Mouse (Mus musculus) gastrocnemius, postnatal 14 days (tissue): ENCODE measurements around the gene Gramd4. TPM values are rescaled to one million over a fixed set of nuclear protein-coding genes. Genes with fewer than 3 reads are reported as not detected.
"Not testable (repeated sequence)": the region's sequence is repeated elsewhere in the genome, so short reads cannot be mapped to it uniquely, and the experiment has no call there.

Source experiments
- DNase-seq: peaks from one replicate; pipeline ENCODE4 v3.0.0; 2021; ENCODE audit warnings: mixed read lengths
- intact Hi-C: fragments of 180-260 bp; cut with DNase I; formaldehyde crosslinking; loops from one replicate; pipeline ENCODE4 v1.15.1; 2025; ENCODE audit warnings: low total_unique reads
- total RNA-seq, 2 experiments: library from RNA; stranded (reverse); gene quantifications; 2 replicates each; pipeline ENCODE4 v1.2.3; 2021

Gramd4 gene
- total RNA-seq, 2 experiments from 2014 or later = 7.2 to 8.2 TPM

DNA sequence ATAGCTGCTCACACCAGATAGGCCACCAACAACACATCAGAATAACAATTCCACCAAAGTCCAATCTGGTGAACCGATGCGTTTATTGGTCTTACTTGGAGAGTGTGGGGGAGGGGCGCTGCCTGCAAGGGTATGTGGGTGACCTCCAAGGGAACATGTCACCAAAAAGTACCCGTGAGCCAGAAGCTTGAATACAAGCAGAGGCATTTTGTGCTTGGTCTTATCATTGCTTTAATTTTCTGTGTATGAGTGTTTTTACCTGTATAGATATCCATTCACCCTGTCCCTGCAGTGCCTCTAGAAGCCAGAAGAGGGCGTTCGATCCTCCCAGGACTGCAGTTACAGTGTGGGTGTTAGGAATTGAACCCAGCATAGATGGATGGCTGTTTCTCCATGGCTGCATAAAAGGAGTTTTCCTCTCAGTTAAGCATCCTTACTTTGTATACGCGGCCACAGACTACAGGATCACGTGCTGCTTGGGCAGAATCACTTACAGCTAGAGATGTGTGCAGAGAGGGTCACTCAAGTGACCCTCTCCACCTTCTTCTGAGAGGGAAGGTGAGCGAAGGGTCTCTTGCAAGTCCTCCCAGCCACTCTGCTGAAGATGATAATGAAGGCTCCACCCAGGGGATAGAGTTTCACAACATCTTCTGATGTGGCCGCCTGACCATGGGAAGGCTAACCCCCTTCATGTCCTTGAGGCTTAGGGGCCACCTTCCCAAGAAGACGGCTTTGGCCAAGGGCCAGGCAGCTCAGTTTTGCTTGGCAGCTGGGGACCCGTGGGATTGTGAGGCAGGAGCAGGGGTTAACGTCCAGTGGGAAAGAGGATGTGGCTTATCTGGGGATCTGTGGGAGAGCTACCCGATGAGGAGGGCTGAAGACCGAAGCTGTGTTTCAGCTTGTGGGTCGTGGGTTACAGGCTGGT is 28.1 kb downstream of the Gramd4 start:
- intact Hi-C loops = no loop called here
- peak; percentile 48 for DNase-seq

- DNase-seq = peak; percentile 47
- intact Hi-C loops = no loop called here
Observed at GRCm38 (mm10) chr15:86086291-86086706, 28.8 kb downstream of the Gramd4 start.

DNA sequence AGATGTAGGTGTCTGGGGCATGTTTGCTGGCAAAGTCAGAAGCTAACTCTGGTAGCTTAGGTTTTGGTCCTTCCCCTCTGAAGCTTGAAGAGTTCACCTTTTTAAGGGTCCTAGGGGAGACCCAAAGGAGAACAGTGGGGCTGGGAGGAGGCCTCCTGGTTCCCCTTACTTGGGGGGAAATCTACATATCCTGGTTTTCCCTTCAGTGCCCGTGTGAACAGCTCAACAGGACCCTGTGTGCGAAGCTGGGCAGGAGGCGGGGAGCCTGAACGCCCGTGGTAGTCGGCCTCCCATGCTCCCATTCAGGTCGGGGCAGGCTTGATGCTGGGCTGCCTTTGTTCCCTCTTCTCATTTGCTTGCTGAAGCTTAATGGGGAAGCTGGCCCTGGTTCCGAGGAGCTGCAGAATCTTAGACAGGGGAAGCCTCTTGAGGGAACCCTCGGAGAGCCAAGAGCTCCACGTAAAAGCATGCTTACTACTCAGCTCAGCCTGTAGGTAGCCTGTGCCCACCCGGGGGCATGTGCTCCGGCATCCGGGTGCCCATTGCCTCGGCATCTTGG is 30.2 kb downstream of the Gramd4 start:
- DNase-seq = no peak
- intact Hi-C loops = no loop called here

- intact Hi-C loops = no loop called here
- no peak for DNase-seq
Observed at GRCm38 (mm10) chr15:86088266-86088790, 30.8 kb downstream of the Gramd4 start.

- no peak for DNase-seq
- intact Hi-C loops = no loop called here
Observed at GRCm38 (mm10) chr15:86089091-86089744, 31.7 kb downstream of the Gramd4 start.

GRCm38 (mm10) chr15:86089991-86090529 is 32.6 kb downstream of the Gramd4 start:
- intact Hi-C loops = no loop called here
- peak; percentile 81 for DNase-seq

- DNase-seq = no peak
- intact Hi-C loops = no loop called here
Observed at GRCm38 (mm10) chr15:86090578-86090977, 33.1 kb downstream of the Gramd4 start.

DNA sequence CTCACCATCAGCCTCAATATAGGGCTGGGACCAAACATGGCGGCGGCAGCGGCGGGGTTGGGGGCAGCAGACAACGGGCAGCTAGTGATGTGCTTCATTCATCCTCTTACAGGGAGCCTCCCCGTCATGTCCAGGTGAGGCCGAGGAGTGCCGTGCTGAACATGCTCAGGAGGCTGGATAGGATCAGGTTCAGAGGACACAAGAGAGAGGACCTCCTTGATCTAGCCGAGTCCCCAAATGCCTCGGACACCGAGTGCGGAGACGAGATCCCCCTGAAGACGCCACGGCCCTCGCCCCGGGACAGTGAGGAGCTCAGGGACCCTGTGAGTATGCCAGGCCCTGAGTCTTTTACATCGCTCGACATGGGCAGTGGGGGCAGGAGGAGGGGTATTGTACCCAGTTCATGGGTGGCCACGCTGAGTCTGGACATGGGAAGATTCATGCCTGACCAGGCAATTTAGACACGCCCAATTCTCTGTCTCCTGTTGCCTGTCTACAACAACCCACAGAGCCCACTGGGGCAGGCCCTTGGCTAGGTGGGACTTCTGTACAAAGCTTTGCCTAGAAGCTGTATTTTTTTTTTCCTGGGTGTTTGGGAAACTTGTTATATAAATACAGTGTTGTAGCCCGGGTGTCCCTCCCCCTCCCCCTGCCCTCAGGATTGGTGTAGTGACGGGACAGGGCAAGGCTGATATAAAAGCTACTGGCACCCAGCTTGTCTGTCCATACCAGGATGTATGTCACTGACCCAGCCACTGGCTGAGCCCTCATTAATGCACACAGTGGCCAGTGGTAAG is 33.9 kb downstream of the Gramd4 start:
- intact Hi-C loops = no loop called here
- DNase-seq = no peak

DNA sequence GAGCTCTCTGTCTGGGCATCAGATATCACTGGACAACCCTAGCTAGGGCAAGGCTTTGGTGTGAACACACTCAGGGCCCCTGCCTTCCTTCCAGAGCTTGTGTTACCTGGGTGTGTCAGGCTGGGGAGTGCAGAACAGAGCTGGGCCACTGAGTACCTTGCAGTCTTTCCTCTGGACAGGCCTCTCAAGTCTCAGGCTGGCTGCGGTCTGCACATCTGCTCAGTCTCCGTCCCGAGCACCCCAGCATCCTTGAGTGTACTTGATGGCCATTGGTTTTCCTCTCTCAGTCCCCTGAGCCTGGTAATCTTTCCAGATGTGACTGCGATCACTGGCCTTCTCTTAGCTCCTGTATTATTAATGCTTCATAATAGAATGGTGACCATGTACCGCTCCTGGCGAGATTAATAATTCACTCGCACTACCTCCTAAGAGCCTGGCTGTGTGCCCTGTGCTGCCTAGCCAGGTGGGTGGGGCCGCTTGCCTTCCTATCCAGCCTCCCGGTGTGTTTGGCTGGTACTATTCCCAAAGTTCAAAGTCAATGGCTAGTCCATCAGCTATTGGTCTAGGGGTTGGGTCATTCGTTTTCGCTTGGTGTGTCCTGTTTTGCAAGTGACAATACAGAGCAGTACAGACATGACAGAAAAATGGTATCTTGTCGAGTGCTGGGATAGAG is 34.6 kb downstream of the Gramd4 start:
- intact Hi-C loops = no loop called here
- DNase-seq = no peak

DNA sequence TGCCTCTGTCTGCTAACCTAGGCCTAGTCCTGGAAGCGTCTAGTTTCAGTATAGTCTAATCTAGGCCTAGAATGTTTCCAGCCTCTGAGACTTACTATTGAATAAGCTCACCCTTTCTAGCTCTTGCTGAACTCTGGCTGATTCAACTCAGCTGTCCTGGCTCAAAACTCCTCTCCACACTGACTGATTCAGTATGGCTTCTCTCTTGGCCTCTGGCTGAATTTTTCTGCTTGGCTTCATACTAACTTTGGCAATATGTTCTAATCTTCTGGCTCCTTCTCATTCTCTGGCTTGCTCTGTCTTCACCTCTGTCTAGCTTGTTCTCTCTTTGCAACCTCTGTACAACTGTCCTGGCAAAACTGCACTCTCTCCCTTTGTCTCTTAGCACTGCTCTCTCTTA is 35.7 kb downstream of the Gramd4 start:
- no peak for DNase-seq

DNA sequence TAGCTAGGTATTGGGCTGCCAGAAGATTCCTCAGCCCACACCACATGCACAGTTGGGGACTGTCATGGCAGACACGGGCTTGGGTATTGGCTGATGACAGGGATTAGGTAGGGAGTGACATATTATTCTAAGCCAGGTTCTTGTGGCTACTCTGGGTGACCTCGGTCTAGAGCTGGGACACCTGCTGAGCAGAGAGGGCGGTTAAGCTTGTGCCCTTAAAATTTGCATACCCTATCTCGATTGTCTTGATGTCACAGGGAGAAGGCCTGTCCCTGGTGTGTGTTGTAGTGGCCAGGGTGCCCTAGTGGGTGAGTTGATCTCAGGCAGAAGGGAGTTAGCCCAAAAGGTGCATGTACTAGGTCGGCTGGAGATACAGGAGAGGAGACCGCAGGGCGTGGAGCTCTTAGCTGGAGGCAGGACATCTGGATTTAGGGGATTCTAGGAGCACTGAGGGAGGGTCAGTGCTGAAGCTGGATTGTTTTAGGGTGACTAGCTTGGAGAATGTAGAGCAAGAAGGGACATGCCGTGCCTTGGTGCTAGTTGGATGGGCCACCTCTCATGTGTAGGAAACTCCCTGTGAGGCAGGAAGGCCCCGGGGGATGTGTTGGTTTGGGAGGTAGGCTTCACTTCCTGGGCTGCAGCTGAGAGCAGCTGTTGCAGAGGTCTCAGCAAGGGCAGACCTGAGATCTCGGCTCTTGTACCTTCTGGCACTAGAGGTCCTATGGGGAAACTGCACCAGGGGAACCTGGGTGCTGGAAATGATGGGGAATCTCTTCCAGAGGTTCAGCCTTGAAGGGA is 37.0 kb downstream of the Gramd4 start:
- intact Hi-C loops = no loop called here
- no peak for DNase-seq

More for the DNA sequence above, 35.7 kb downstream of the Gramd4 start:
- intact Hi-C loops = no loop called here

DNA sequence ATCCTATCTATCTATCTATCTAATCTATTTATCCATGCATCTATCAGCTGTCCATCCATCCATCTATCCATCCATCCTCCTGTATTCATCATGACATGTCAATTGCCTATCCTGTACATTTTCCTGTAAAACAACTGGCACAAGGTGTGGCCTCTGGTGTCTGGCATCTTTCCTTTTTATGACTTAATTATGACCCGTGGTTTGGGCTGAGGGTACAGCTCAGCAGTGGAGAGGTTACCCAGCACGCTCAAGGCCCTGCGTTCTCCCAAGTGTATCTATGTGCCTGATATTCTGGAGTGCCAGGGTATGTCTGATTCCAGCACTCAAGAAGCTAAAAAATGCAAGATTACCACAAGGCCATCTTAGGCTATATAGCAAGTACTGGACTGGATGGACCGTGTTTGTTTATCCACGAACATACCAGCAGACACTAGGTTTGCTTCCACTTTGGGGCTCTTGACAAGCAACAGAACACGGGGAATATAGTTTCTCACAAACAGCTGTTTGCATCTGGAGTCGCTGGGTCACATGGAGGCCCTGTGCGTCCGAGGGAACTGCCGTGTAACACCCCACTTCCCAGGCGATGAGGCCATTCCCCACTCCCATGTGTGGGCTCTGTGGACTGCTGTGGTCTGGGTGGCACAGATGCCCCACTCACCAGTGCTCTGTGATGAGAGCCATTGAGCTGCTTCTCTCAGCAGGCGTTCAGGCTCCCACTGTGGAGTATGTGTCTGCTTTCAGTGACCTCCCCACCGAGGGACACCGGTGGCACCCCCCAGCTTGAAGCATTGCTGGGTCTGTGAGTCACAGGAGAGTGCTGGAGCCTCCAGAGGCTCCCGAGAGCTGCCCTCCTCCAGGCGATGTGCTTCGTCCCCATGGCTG is 38.5 kb downstream of the Gramd4 start:
- intact Hi-C loops = no loop called here
- DNase-seq = no peak

- intact Hi-C loops = not testable (repeated sequence)
Observed at GRCm38 (mm10) chr15:86096604-86097020, 39.1 kb downstream of the Gramd4 start.

GRCm38 (mm10) chr15:86097871-86098270 is 40.4 kb downstream of the Gramd4 start:
- intact Hi-C loops = no loop called here
- no peak for DNase-seq

More at GRCm38 (mm10) chr15:86096604-86097020, 39.1 kb downstream of the Gramd4 start:
- DNase-seq = not testable (repeated sequence)

- intact Hi-C loops = no loop called here
- no peak for DNase-seq
Observed at GRCm38 (mm10) chr15:86101585-86101984, 44.1 kb downstream of the Gramd4 start.

DNA sequence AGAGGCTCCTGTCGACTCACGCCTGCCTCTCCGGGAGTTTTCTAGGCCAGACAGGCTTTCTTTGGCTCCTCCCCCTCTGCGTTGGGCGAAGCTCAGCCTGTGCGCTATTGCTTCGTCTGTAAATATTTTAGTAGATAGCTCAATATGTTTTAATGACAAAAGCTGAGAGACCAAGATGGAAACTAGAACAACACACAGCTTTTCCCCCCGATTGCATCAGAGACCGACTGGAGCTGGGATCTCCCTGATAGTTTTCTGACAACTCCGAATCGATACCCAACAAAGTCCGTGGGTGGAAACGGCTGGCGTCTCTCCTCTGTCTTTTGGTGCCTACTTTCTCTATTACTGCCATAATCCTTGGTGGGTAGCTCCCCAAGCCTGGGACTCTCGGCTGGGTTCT is 44.8 kb downstream of the Gramd4 start:
- intact Hi-C loops = no loop called here
- DNase-seq = no peak
